Mouse (Mus musculus): Measurements from ENCODE around the gene Tfdp1. TPM values are rescaled to one million over a fixed set of nuclear protein-coding genes. Genes with fewer than 3 reads are reported as not detected.
A peak's percentile ranks its signal among the peaks of the same experiment; 100 is the strongest.

Tfdp1 gene
- polyA plus RNA-seq (2011; ENCODE audit: insufficient read length, low read depth, missing spikeins), result 130 and 153 TPM in 2 replicates

DNA sequence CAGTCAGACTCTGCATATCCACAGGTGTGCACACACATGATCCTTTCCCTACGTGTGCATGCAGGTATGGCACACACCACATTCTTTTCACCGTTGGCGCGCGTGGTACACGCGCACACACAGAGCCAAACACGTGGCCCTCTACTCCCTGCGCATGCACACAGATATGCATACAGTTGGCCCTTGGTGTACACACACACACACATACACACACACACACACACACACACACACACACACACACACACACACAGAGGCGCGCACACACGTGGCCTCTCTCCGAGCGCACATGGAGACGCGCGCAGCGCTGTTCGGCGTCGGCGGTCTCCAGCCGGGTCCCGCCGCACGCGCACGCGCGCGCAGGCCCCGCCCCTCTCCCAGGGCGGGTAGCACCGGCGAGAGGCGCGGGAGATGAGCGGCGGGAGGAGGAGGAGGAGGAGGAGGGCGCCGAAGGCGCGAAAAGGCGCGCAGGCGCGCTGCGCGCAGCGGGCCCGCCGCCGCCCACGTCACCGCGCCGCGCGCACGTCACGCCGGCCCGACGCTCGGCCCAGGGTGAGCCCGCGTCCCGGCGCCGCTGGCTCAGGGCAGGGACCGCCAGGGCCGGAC lies at the start of gene Tfdp1:
Gene Tfdp1 (plus strand): TSS at position 497 of the 606 bp plus-strand sequence.
- Histone ChIP-seq H3K4me1 (ENCODE audit: control insufficient read depth, insufficient read depth, low read length) (peaks cover 5% of the 10 kb centered on the region), H3K27ac (ENCODE audit: insufficient read depth, low read length) (peak within 1 kb of the TSS; percentile 9; the same call in 1 of the 2 replicates), H3K4me3 (ENCODE audit: insufficient read depth, low read length) (peak within 1 kb of the TSS; percentile 86)
- TF ChIP-seq CTCF (IDR thresholded peaks at IDR 0.05; ENCODE audit: borderline replicate concordance, insufficient read depth, low read length), result no peak
- peak; percentile 71 for TF ChIP-seq POLR2A (IDR thresholded peaks at IDR 0.05; ENCODE audit: low read depth, low read length)

DNA sequence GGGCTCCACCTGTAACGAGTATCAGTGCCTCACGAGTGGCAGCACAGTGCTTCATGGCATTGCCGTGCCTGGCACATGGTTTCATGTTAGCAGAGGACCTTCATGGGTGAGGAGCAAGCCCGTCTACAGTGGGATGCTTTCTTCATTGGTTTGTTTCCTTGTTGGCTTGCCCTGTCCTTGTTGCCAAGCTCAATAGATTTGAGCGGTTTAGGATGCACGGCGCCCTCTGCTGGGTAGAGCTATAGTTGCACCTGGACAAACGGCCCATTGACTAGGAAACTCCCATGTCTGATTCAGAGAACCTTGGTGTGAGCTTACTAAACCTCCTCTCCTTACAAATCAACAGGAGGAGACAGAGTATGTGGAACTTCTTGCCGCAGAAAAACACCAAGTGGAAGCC lies 46.2 kb upstream of the Tfdp1 start:
- no peak for TF ChIP-seq POLR2A (IDR thresholded peaks at IDR 0.05; ENCODE audit: low read depth, low read length)
- TF ChIP-seq CTCF (IDR thresholded peaks at IDR 0.05; ENCODE audit: borderline replicate concordance, insufficient read depth, low read length), result peak; percentile 83
- H3K4me1 ChIP-seq (ENCODE audit: control insufficient read depth, insufficient read depth, low read length), result no peaks in the 10 kb centered on the region
- H3K4me3 ChIP-seq (ENCODE audit: insufficient read depth, low read length), result no peak overlapping the region
- H3K27ac ChIP-seq (ENCODE audit: insufficient read depth, low read length), result no peak overlapping the region

DNA sequence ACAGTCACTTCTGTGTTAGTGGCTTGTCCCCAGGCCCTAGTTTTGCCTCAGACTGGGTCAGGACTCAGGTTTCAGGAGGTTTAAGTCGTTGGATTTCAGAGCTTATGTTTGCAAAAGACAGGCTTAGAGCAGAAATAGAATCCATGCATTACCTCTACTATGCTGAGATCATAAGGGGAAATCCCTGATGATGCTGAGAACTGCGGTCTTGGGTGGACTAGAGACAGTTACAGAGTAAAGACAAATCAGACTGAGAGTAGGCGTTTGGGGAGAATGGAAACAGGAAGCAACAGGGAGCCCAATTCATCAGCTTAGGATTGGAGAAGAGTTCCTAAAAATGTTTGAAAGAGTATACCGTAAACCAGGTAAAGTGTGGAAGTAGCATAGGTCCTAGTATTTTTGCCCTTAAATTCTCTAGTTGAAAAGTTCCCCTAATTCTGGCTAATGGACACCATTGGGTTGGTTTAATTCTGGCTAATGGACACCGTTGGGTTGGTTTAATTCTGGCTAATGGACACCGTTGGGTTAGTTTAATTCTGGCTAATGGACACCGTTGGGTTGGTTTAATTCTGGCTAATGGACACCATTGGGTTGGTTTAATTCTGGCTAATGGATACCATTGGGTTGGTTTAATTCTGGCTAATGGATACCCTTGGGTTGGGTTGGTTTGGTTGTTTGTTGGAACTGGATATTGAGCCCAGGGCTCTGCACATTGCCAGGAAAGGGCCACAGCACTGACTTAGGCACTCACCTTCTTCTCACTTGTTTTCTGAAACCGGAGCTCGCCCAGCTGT lies 44.7 kb upstream of the Tfdp1 start:
- H3K4me3 ChIP-seq (ENCODE audit: insufficient read depth, low read length), result no peak overlapping the region
- TF ChIP-seq CTCF (IDR thresholded peaks at IDR 0.05; ENCODE audit: borderline replicate concordance, insufficient read depth, low read length), result no peak
- no peak for TF ChIP-seq POLR2A (IDR thresholded peaks at IDR 0.05; ENCODE audit: low read depth, low read length)
- no peaks in the 10 kb centered on the region for H3K4me1 ChIP-seq (ENCODE audit: control insufficient read depth, insufficient read depth, low read length)
- H3K27ac ChIP-seq (ENCODE audit: insufficient read depth, low read length), result no peak overlapping the region

DNA sequence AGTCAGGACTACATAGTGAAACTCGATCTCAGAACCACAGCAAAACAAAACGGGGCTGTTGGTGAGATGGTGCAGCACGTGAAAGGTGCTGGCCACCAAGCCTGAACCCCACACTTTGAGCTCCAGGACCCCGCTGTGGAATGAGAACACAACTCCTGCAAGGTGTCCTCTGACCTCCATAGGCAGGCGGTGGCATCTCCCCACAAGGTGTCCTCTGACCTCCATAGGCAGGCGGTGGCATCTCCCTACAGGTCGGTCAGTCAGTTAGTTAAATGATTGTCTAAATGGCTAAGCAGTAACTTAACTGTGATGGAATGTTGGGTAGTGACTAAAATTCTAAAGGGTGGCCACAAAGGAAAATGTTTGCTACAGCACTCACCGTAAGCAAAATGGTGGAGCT lies 39.0 kb upstream of the Tfdp1 start:
- Histone ChIP-seq H3K4me3 (ENCODE audit: insufficient read depth, low read length) (no peak overlapping the region), H3K4me1 (ENCODE audit: control insufficient read depth, insufficient read depth, low read length) (no peaks in the 10 kb centered on the region), H3K27ac (ENCODE audit: insufficient read depth, low read length) (no peak overlapping the region)
- TF ChIP-seq CTCF (IDR thresholded peaks at IDR 0.05; ENCODE audit: borderline replicate concordance, insufficient read depth, low read length), result no peak
- TF ChIP-seq POLR2A (IDR thresholded peaks at IDR 0.05; ENCODE audit: low read depth, low read length), result no peak

DNA sequence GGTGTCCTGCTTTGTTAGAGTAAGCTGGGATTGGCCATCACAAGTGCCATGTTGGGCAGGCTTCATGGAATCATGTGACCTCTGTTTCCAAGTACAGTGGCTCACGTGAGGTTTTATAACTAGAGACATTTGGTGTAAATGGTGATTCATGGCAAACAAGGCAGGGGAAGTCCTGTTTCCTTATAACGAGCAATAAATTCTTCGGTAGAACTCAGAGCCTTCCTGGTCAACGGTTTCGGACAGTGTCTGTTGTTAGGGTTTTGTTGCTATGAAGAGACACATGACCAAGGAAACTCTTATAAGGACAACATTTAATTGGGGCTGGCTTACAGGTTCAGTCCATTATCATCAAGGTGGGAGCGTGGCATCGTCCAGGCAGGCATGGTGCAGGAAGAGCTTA lies 37.5 kb upstream of the Tfdp1 start:
- no peaks in the 10 kb centered on the region for H3K4me1 ChIP-seq (ENCODE audit: control insufficient read depth, insufficient read depth, low read length)
- TF ChIP-seq POLR2A (IDR thresholded peaks at IDR 0.05; ENCODE audit: low read depth, low read length), result no peak
- no peak for TF ChIP-seq CTCF (IDR thresholded peaks at IDR 0.05; ENCODE audit: borderline replicate concordance, insufficient read depth, low read length)

DNA sequence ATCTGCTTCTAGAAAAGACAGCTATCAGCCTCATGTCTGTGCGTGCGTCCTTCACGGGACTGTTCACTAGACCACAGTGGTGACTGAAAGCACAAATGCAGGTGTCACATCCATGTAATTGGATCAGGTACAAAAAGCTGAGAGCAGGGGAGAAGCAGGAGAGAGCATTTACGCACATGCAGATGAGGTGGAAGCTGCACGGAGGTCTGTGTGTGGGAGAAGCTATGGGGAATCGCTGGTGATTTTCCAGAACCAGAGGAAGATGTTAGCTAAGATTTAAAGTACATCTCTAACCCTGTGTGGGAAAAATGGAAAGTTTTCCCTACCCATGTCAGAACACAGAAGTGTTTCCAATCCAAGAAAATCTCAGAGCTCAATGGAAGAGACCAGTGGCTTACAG lies 33.1 kb upstream of the Tfdp1 start:
- no peak overlapping the region for H3K4me3 ChIP-seq (ENCODE audit: insufficient read depth, low read length)
- H3K27ac ChIP-seq (ENCODE audit: insufficient read depth, low read length), result no peak overlapping the region
- TF ChIP-seq POLR2A (IDR thresholded peaks at IDR 0.05; ENCODE audit: low read depth, low read length) (no peak), CTCF (IDR thresholded peaks at IDR 0.05; ENCODE audit: borderline replicate concordance, insufficient read depth, low read length) (no peak)
- H3K4me1 ChIP-seq (ENCODE audit: control insufficient read depth, insufficient read depth, low read length), result no peaks in the 10 kb centered on the region

More for the DNA sequence above, 37.5 kb upstream of the Tfdp1 start:
- Histone ChIP-seq H3K4me3 (ENCODE audit: insufficient read depth, low read length) (no peak overlapping the region), H3K27ac (ENCODE audit: insufficient read depth, low read length) (no peak overlapping the region)

DNA sequence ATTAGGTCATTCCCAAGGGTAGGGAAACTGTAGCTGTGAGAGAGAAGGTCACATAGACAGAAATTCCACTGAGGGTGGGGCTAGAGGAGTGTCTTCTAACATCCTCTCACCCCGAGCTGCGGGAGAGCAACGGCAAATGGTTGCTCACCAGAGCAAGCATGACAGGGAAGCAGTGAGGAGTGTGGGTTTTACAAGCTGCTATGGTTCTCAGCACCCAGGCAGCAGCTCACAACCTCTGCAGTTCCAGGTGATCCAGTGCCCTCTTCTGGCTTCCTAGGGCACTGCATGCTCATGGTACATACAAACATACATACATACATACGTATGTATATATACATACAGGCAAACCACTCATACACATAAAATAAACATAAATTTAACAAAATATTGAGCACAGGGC lies 32.7 kb upstream of the Tfdp1 start:
- Histone ChIP-seq H3K27ac (ENCODE audit: insufficient read depth, low read length) (no peak overlapping the region), H3K4me1 (ENCODE audit: control insufficient read depth, insufficient read depth, low read length) (no peaks in the 10 kb centered on the region), H3K4me3 (ENCODE audit: insufficient read depth, low read length) (no peak overlapping the region)
- TF ChIP-seq POLR2A (IDR thresholded peaks at IDR 0.05; ENCODE audit: low read depth, low read length), result no peak
- TF ChIP-seq CTCF (IDR thresholded peaks at IDR 0.05; ENCODE audit: borderline replicate concordance, insufficient read depth, low read length), result no peak

DNA sequence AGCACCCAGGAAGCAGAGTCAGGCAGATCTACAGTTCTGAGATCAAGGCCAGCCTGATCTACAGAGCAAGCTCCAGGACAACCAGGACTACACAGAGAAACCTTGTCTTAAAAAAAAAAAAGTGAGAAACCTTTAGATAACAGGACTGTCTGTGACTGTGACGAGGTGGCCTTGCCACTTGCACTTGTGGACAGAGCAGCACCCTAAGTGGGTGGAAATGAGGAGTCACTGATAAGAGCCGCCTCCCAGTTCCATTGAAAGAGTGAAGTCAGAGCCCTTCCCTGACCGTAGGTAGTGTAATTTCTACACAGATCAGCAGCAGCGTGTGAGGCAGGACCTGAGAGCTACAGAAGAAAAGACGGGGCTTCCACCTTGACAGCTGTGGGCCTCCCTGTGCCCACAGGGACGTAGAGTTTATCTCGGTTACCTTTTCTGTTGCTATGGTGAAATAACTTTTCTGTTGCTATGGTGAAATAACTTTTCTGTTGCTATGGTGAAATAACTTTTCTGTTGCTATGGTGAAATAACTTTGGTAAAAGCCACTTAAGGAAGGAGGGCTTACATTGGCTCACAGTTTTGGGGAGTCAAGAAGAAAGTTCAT lies 32.1 kb upstream of the Tfdp1 start:
- no peak for TF ChIP-seq POLR2A (IDR thresholded peaks at IDR 0.05; ENCODE audit: low read depth, low read length)
- no peak for TF ChIP-seq CTCF (IDR thresholded peaks at IDR 0.05; ENCODE audit: borderline replicate concordance, insufficient read depth, low read length)
- Histone ChIP-seq H3K4me3 (ENCODE audit: insufficient read depth, low read length) (no peak overlapping the region), H3K4me1 (ENCODE audit: control insufficient read depth, insufficient read depth, low read length) (no peaks in the 10 kb centered on the region), H3K27ac (ENCODE audit: insufficient read depth, low read length) (no peak overlapping the region)

DNA sequence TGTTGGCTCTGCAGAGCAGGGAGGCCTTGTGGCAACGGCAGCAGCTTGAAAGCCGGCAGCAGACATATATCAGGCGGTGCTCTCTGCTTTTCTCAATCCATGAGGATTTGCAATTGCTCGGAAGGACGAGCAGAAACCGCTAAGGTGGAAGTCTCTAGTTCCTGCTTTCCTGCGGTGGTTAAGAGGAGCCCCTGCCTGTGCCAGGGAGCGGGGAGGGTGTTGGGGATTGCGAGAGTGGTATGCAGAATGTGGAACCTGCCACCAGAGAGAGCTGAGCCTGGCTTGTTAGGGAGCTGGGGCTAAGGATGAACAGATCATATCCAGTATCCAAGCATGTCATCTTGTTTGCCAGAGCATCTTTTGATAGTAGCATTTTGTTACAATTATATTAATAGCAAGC lies 31.6 kb upstream of the Tfdp1 start:
- TF ChIP-seq POLR2A (IDR thresholded peaks at IDR 0.05; ENCODE audit: low read depth, low read length) (no peak), CTCF (IDR thresholded peaks at IDR 0.05; ENCODE audit: borderline replicate concordance, insufficient read depth, low read length) (no peak)
- no peak overlapping the region for H3K27ac ChIP-seq (ENCODE audit: insufficient read depth, low read length)
- no peaks in the 10 kb centered on the region for H3K4me1 ChIP-seq (ENCODE audit: control insufficient read depth, insufficient read depth, low read length)
- H3K4me3 ChIP-seq (ENCODE audit: insufficient read depth, low read length), result no peak overlapping the region

DNA sequence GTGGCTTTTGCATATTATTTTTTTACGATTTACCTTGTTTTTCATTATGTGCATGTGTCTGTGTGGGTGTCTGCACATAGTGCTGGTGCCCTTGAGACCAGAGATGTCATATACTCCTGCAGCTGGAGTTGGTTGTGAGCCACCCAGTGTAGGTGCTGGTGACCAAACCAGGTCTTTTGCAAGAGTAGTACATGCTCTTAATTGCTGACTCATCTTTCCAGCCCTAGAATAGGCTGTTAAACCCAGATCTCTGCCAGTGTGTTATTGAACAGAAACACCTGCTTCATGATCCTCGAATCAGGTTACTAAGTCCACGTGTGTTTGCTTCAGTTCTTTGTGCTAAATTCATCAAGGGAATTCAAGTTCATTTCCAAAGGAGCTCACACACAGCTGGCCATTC lies 23.6 kb upstream of the Tfdp1 start:
- Histone ChIP-seq H3K4me1 (ENCODE audit: control insufficient read depth, insufficient read depth, low read length) (no peaks in the 10 kb centered on the region), H3K27ac (ENCODE audit: insufficient read depth, low read length) (no peak overlapping the region), H3K4me3 (ENCODE audit: insufficient read depth, low read length) (no peak overlapping the region)
- no peak for TF ChIP-seq POLR2A (IDR thresholded peaks at IDR 0.05; ENCODE audit: low read depth, low read length)
- TF ChIP-seq CTCF (IDR thresholded peaks at IDR 0.05; ENCODE audit: borderline replicate concordance, insufficient read depth, low read length), result no peak
